Mouse (Mus musculus) liver, embryonic 14.5 days (tissue): ENCODE results near the gene Mxd3.

ENCODE experiments used
- CTCF ChIP-seq: IDR thresholded peaks from 2 replicates; pipeline ENCODE4 v1.5.1; 2016; ENCODE audit warnings: antibody characterized with exemption, low read depth, control low read depth
- EP300 ChIP-seq: IDR thresholded peaks from 2 replicates; pipeline ENCODE4 v1.6.1; 2016; ENCODE audit warnings: antibody characterized with exemption, low read depth

- TF ChIP-seq CTCF (no peak; the same call in 1 of the 2 replicates), EP300 (no peak)
Observed at GRCm38 (mm10) chr13:55329683-55330566, at the start of gene Mxd3.
